Mouse (Mus musculus) adrenal gland, postnatal 10 days (tissue): Measurements from ENCODE around the gene Tsc22d1. TPM values are rescaled to one million over a fixed set of nuclear protein-coding genes. Genes with fewer than 3 reads are reported as not detected.

ENCODE experiments used
- DNase-seq: peaks from one replicate; pipeline ENCODE4 v3.0.0; 2021; ENCODE audit warnings: mixed read lengths
- total RNA-seq, 2 experiments: library from RNA; stranded (reverse); gene quantifications; 2 replicates each; pipeline ENCODE4 v1.2.3; 2021

The Tsc22d1 gene
- total RNA-seq, 2 experiments from 2014 or later, result 737 to 939 TPM

DNA sequence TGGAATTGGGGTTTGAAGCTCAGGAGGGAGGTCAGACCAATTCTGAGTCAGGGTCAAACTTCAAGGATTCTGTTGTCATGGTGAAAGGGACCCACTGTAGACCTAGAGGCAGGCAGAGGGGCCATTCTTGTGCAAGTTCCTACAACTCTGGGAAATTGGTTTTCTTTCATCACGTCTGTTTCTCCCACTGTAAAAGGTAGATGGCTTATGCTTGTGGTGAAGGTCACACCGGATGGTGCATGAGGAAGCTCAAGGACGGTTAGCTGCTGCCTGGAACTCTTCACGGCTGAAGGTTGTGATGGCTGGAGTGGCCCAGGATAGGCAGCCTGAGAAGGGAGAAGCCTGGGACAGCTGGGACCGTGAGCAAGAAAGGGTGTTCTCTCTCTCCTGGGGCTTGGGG, 103.5 kb downstream of the Tsc22d1 start:
- no peak for DNase-seq

- DNase-seq, result no peak
These were observed 105.8 kb downstream of the Tsc22d1 start for GRCm38 (mm10) chr14:76520606-76521005.

- no peak for DNase-seq
These were observed 106.5 kb downstream of the Tsc22d1 start for GRCm38 (mm10) chr14:76521308-76521707.

DNA sequence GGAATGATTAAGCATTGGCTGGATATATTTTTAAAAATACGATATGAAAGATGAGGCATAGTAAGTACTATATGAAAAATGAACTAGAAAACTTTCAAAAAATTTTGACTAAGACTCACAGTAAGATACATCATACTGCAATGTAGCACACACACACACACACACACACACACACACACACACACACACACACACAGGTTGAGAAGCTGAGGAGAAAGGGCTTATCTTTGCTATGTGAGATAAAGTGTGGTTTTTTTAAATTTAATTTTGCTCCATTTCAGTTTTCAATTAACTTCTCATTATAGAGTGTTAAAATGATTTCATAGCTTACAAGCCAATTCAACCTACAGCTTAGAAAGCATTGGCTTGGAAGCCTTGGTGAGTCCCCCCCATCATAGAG, 108.6 kb downstream of the Tsc22d1 start:
- DNase-seq, result no peak

DNA sequence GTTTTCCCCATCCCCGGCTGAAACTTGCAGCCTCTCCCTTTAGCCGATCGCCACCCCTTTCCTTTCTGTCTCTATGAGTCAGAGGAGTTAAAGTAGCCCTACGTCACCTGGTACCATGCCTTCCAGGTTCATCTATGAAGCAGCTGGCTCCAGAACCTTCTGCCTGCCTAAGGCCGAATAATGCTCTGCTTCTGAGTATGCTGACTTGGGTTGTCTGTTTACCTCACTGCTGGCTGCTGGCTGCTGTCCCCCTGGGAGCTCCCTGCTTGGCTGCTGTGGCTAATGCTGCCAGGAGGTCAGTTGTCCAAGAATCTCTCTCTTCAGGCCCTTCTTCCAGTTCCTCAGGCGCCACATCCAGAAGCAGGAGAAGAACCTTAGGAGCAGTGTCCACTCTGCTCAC, 111.7 kb downstream of the Tsc22d1 start:
- DNase-seq, result peak; percentile 64

GRCm38 (mm10) chr14:76527030-76527719, 112.4 kb downstream of the Tsc22d1 start:
- DNase-seq, result peak; percentile 53

- peak; percentile 38 for DNase-seq
These were observed 113.1 kb downstream of the Tsc22d1 start for GRCm38 (mm10) chr14:76527758-76528313.

GRCm38 (mm10) chr14:76528641-76529040, 113.9 kb downstream of the Tsc22d1 start:
- DNase-seq, result peak; percentile 68

GRCm38 (mm10) chr14:76531027-76531660, 116.4 kb downstream of the Tsc22d1 start:
- no peak for DNase-seq

DNA sequence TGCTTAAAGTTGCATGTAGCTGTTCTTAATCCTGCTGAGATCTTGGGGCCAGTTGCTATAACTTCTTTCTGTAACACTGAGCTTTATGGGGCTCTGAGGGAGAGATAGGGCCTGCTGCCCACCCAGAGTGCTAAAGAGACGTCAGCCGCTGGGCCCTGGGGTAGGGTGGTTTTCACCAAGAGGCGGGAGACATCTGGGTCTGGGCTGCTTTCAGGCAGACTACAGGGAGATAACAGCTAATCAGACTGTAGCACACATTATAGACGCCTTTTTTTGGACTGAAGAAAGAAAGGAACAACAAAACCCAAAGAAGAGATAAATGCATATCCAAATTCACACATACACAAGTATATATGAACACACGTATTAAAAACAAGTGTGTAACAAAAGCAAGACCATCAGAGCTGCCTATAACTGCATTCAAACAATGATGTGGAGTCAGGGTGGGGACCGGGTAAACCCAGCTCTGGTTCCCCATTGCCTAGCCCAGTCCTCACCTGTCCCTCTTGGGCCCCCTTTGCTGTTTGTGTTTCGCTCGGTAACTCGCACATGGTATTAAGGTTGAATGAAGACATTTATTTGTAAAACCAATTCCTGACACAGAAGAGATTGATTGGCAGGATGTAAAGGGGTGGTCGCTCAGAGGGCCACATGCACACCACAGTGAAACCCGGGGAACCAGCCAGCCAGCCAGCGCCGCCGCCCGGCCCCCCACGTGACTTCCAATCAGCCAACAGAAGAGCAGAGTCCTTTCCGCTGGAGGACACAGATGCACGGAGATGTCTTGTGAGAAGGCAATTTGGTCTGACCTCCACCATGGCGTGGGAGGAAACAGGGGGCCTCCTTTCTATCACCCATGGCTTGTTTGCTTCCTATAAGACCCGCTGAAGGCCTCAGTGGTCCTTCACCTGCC, 117.8 kb downstream of the Tsc22d1 start:
- DNase-seq, result peak; percentile 59

DNA sequence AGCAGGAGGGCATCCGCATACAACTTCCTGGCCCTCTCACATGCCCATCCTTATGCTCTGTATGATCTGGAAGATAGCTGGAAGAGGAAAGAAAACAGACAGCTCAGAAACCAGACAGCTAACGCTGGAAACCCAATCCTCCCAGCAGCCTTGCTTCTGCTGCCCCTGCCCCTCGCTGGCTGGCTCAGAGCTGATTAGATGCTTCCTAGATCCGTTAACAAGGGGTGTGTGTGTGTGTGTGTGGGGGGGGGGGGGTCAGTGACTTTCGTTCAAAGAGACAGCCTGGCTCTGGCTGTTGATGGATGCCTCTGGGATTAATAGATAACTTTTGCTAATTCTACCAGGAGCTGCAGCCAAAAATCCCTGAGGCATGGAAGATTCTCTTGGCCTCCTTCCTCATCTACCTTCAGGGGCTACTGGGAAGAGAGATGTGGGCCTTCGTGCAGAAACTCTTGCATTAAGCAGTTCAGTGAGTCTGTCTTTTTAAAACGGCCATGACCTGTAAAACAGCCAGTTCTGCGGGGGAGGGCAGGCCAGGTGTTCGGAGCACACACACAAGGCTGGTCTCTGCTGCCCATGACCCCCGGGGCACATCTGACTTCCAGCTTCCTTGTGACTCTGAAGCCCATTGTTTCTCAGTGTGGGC, 118.5 kb downstream of the Tsc22d1 start:
- no peak for DNase-seq

DNA sequence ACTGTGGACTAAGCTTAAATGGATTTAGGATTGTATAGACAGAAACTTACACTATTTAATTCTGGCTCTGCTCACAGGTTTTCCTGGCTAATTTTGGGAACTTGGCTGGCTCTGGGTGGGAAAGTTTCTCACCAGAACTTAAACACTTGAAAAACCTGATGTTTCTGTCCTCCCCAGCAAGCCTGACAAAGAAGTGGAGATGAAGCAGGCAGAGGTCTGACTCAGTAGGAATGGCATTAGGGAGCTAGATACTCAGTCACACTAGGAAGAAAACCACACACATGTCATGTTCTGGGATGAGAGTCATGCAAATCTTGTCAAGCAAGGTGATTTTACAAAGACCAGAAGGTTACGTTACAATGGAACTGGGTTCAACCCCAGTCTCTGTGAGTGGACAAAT, 120.3 kb downstream of the Tsc22d1 start:
- DNase-seq, result no peak

DNA sequence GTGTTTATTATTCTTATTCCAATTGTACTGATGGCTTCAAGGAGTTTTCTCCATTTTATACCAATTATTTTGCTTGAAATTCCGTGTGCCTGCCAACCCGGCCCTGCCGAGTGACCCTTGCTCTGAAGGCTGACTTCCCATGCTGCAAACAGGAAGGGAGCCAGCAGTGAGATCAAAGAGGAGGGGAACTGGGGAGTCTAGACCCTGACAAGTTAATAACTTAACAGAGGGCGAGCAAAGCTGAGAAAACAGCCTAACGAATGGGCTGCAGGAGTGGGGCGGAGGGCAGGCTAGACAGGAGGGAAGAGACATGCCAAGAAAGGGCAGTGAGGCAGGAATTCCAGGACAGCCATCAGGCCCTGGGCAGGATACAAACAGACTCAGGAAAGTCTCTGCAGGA, 122.2 kb downstream of the Tsc22d1 start:
- peak; percentile 52 for DNase-seq

GRCm38 (mm10) chr14:76540005-76540670, 125.4 kb downstream of the Tsc22d1 start:
- DNase-seq, result no peak

DNA sequence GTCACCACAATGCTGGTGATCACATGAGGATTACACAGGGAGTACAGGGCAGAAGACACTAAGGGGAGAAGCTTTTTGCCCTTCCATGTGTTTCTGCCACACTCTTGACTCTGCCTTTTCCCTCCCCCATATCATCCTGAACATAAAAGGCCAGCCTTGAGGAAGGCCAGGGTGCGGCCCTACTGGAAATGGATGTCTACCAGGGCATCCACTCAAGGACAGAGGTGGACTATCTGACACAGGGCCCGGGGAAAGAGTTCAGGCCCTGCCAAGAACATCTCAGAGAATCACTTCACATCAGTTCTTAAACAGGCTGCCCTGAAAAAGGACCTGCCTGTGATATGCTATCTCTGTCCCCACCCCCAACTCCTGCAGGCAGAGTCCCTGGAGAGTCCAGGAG, 126.6 kb downstream of the Tsc22d1 start:
- peak; percentile 48 for DNase-seq

DNA sequence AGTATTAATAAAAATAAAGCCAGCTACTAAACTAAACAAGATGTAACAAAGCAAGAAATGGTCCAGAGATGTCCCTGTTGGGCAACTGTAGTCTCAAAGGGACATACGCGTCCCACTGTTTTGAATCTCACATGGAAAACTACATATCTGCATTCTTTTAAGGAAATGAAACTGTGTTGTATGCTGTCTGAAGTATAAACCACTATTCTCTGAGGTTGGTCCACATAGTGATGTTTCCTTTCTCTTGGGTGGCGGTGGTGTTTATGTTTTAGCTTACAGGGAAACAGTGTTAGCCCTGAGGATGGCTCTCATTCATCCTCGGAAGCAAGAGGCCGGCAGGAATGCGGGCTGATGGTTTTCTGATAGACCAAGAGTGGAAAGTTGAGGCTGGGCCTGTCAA, 129.4 kb downstream of the Tsc22d1 start:
- DNase-seq, result no peak

GRCm38 (mm10) chr14:76555263-76556030, 140.7 kb downstream of the Tsc22d1 start:
- DNase-seq, result no peak

DNA sequence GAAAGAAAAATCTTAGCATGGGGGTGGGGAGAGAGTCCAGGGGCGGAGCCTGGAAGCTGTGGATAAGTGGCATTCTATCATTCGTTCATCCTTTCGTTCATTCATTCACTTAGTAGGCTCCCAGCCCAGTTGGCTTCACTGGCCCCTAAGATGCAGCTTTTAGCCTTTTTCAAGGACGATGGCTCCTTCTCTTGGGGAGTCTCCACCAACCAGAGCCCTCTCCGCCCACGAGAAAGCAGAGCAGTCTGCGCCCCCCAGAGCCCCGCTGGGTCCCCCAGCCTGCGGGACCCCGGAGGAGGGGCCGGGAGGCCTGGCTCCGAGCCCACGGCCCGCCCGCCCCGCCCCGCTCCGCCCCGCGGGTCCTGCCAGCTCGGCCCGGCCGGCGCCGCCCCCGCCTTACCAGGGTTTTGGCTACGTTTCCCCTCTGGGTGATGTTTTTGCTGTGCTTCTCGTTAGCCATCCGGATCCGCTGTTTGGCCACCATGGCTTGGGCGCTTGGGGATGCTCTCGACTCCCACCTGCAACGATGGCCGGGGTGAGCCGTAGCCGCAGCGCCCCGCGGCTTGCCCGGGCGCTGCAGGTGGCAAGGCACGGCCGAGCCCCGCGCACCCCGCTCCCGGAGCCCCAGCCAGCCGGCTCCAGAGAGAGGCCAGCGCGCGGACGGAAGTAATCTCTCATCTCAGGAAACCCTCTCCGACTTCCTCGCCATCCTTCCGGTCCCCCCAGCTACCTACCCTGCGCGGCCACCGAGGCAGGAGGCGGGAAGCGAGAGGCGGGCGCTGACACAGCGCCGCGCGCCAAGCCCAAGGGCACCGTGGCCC, 141.5 kb downstream of the Tsc22d1 start:
- peak; percentile 87 for DNase-seq

DNA sequence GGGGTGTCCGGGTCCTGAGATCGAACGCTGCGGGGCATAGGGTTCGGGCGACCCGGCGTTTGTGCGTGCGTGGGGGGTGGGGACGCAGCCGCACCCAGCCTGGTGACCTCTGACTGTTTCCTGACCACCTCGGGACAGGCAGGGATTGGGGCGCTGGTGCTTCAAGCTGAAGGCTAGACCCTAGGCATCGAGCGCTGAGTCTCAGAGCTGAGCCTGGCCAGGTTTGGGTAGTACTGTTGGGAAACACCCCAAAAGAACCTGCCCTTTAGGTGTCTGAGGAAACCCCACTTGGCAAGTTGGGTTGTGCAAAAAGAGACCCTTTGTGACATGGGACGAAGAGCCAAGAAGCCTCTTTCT, 142.1 kb downstream of the Tsc22d1 start, which contains the start of gene Serp2:
Gene Serp2 (minus strand): TSS at position 38 of the 357 bp plus-strand sequence.
- no peak for DNase-seq
